Mouse (Mus musculus): ENCODE data around the gene Serinc5. TPM values are rescaled to one million over a fixed set of nuclear protein-coding genes. Genes with fewer than 3 reads are reported as not detected.

Gene Serinc5
- polyA plus RNA-seq, 1 experiment from 2014 or later, result 17.3 TPM

DNA sequence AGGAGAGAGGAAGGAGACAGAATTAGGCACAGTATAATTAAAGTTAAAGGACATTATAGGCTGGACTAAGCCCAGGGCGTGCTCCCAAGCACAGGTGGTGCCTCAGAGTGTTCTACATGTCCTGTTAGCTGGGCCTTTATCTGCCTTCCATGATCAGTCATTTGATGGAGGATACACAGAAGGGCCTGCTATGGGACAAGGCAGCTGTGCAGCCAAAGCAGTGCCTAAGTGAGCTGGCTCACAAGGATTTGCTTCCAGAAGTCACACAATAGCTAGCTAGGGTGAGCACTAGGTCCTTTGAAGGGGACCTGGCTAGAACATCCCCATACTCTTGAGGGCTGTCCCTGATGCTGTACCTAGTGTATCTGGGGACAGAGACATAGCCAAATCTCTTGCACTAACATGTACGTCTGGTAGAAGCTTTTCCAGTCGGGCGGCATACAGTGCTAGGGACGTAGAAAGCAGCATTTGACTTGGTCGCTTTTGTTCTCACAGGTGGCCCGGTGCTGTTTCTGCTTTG is 94.2 kb downstream of the Serinc5 start:
- Histone ChIP-seq H3K36me3 (replicated peaks) (peaks cover 87% of the 10 kb centered on the region), H3K9ac (no peak overlapping the region)

DNA sequence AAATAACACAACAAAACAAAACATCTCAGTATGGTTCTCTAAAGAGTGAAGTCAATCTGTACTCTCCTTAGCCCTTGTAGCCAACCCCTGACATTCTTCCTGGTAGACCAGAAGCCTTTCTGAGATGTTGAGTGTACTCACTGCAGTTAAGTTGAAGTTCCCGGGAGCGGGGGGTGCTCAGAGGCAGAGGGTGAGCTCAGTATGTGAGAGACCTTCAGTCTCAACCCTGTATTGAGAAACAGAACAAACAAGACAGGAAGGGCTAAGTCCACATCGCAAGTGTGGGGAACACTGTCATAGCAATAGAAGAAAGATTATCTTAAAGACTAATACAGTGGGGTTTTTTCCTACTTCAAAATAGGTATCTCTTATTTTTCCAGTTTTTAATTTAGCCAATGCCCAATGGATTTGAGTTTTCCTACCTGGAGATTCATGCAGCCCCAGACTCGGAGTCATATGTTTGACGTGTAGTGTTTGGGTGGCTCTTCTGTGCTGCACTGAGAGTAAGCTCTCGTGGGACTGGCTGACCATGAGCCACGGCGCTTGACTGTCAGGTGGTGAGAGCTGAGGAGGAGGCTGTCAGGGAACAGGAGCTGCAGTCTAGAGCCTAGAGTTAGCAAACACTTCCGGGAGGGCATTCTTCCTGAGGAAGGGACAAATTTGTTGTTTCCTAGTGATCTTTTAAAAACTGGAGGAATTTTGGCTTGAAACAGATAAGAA is 95.6 kb downstream of the Serinc5 start:
- no peak overlapping the region for H3K9ac ChIP-seq
- peaks cover 19% of the 10 kb centered on the region; the same call in 1 of the 2 replicates for H3K4me1 ChIP-seq (replicated peaks)
- ATAC-seq (ENCODE audit: insufficient read depth), result peak; percentile 70
- peak overlapping the region; percentile 8; the same call in 1 of the 2 replicates for H3K4me2 ChIP-seq
- H3K9me3 ChIP-seq (replicated peaks), result no peaks in the 10 kb centered on the region
- no peaks in the 10 kb centered on the region for H3K27me3 ChIP-seq
- H3K27ac ChIP-seq (replicated peaks), result peak overlapping the region; percentile 63
- H3K36me3 ChIP-seq (replicated peaks), result peaks cover 84% of the 10 kb centered on the region
- H3K4me3 ChIP-seq (replicated peaks), result no peak overlapping the region
- WGBS (ENCODE audit: insufficient replicate concordance), result 80% methylated on average over 9 of the region's 9 CpGs

More for the DNA sequence above, 94.2 kb downstream of the Serinc5 start:
- no peak overlapping the region for H3K4me3 ChIP-seq (replicated peaks)
- no peaks in the 10 kb centered on the region for H3K27me3 ChIP-seq
- no peaks in the 10 kb centered on the region for H3K9me3 ChIP-seq (replicated peaks)
- ATAC-seq (ENCODE audit: insufficient read depth), result no peak
- peaks cover 19% of the 10 kb centered on the region; the same call in 1 of the 2 replicates for H3K4me1 ChIP-seq (replicated peaks)
- WGBS (ENCODE audit: insufficient replicate concordance), result 90% methylated on average over 7 of the region's 7 CpGs
- no peak overlapping the region for H3K27ac ChIP-seq (replicated peaks)
- no peak overlapping the region for H3K4me2 ChIP-seq

DNA sequence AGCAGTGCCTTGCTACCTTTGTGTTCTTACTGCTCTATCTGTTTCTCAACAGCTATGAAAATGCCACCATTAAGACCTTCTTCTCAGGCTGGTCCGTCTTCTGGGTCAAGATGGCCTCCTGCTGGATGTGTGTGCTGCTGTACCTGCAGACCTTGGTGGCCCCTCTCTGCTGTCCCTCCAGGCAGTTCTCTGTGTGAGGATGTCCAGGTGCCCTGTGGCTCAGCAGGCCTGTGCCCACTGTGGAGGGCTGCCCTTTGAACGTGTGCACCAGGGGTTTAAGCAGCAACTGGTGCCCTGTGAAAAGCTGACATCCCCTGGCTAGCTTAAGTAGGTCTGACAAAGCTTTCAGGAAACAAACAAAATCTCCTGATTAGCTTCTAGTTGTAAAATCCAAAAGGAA is 97.0 kb downstream of the Serinc5 start:
- H3K27ac ChIP-seq (replicated peaks), result no peak overlapping the region
- H3K4me2 ChIP-seq, result no peak overlapping the region
- ATAC-seq (ENCODE audit: insufficient read depth), result no peak
- 64% methylated on average over 2 of the region's 2 CpGs for WGBS (ENCODE audit: insufficient replicate concordance)
- H3K9ac ChIP-seq, result no peak overlapping the region
- H3K27me3 ChIP-seq, result no peaks in the 10 kb centered on the region
- H3K4me3 ChIP-seq (replicated peaks), result no peak overlapping the region
- H3K9me3 ChIP-seq (replicated peaks), result no peaks in the 10 kb centered on the region
- peaks cover 23% of the 10 kb centered on the region; the same call in 1 of the 2 replicates for H3K4me1 ChIP-seq (replicated peaks)
- peaks cover 76% of the 10 kb centered on the region for H3K36me3 ChIP-seq (replicated peaks)

DNA sequence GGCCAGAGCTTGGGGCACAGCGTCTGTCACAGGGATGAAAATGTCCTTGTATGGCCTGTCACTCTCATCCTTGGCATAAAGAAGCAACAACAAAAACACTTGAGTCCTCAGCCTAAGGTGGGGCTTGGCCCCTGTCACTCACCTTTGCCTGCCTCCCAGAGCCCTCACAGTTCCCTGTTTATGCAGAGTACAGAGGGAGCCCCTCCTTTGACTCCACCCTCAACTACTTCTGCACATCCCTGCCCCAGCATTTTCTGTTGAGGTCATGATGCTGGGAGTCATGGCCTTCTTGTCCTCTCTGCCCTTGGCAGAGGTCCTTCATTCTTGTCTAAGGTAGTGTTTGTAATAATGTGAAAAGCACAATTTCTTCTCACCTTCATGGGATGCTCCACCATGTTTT is 97.6 kb downstream of the Serinc5 start:
- H3K4me1 ChIP-seq (replicated peaks), result peaks cover 21% of the 10 kb centered on the region; the same call in 1 of the 2 replicates
- H3K27ac ChIP-seq (replicated peaks), result no peak overlapping the region
- no peak overlapping the region for H3K9ac ChIP-seq
- H3K4me2 ChIP-seq, result no peak overlapping the region
- ATAC-seq (ENCODE audit: insufficient read depth), result no peak
- H3K27me3 ChIP-seq, result no peaks in the 10 kb centered on the region
- no peaks in the 10 kb centered on the region for H3K9me3 ChIP-seq (replicated peaks)
- H3K36me3 ChIP-seq (replicated peaks), result peaks cover 72% of the 10 kb centered on the region
- WGBS (ENCODE audit: insufficient replicate concordance), result 86% methylated on average over 1 of the region's 1 CpGs
- H3K4me3 ChIP-seq (replicated peaks), result no peak overlapping the region

DNA sequence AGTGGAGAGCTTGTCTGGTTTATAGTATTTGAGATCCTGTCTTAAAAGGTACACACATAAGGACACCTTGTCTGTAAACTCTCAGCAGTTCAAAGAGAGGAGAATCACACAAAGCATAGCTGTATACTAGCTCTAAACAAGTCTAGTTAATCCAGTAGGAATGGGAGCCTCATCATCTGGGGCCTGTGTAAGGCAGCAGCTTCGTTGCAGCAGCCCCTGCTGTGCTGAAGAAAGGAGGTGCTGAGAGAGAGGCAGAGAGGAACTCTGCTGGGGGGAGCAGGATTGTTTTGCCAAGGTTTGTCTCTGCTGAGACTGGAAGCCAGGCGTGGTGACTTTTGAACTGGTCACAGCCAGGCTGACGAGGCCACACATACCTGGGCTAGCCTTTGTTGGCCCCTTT is 98.6 kb downstream of the Serinc5 start:
- no peak overlapping the region for H3K27ac ChIP-seq (replicated peaks)
- H3K27me3 ChIP-seq, result no peaks in the 10 kb centered on the region
- 73% methylated on average over 3 of the region's 3 CpGs for WGBS (ENCODE audit: insufficient replicate concordance)
- H3K9me3 ChIP-seq (replicated peaks), result no peaks in the 10 kb centered on the region
- no peak overlapping the region for H3K4me2 ChIP-seq
- peaks cover 21% of the 10 kb centered on the region; the same call in 1 of the 2 replicates for H3K4me1 ChIP-seq (replicated peaks)
- no peak for ATAC-seq (ENCODE audit: insufficient read depth)
- peaks cover 76% of the 10 kb centered on the region for H3K36me3 ChIP-seq (replicated peaks)
- H3K4me3 ChIP-seq (replicated peaks), result no peak overlapping the region
- no peak overlapping the region for H3K9ac ChIP-seq

DNA sequence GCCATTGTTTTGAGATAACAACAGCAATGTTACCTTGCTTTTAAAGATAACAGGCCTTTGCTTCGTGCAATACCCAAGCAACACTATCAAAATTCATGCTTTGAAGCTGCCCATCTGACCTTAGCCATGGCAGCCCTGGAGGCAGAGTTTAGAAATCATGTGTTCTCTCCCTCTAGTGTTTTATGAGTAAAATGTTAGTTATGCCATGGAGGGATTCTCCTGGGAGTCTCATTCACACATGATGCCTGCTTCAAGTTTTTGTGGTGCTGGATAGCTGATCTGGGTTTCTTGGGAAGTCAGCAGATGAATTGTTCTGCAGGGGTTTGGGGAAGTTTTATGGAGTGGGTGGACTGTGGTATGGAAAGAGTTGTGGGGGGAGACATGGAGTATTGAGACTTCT is 99.5 kb downstream of the Serinc5 start:
- 19% methylated on average over 1 of the region's 1 CpGs for WGBS (ENCODE audit: insufficient replicate concordance)
- Histone ChIP-seq H3K9me3 (replicated peaks) (no peaks in the 10 kb centered on the region), H3K27ac (replicated peaks) (no peak overlapping the region), H3K36me3 (replicated peaks) (peaks cover 68% of the 10 kb centered on the region), H3K4me1 (replicated peaks) (peaks cover 15% of the 10 kb centered on the region; the same call in 1 of the 2 replicates), H3K4me3 (replicated peaks) (no peak overlapping the region), H3K4me2 (no peak overlapping the region), H3K9ac (no peak overlapping the region), H3K27me3 (no peaks in the 10 kb centered on the region)
- no peak for ATAC-seq (ENCODE audit: insufficient read depth)

DNA sequence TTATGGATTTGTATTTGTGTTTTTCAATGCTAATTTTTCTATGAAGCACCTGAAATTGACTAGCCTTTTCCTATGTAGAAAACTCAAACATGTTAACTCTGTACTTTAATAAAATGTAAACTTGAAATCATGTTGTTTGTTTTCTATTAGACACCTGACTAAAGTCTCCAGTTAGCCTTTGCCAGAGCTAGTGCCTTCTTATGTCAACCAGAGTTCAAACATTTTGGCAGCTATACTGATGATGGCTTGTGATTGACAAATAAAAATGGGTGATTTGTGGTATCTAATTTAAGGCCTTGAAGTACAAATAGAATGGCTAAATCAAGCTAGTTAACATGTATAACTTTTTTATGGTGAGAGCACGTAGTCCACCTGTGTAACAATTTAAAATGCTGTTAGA is 100.9 kb downstream of the Serinc5 start:
- peaks cover 54% of the 10 kb centered on the region for H3K36me3 ChIP-seq (replicated peaks)
- H3K9me3 ChIP-seq (replicated peaks), result no peaks in the 10 kb centered on the region
- H3K4me3 ChIP-seq (replicated peaks), result no peak overlapping the region
- no peak overlapping the region for H3K27ac ChIP-seq (replicated peaks)
- H3K4me2 ChIP-seq, result no peak overlapping the region
- peaks cover 12% of the 10 kb centered on the region; the same call in 1 of the 2 replicates for H3K4me1 ChIP-seq (replicated peaks)
- 86% methylated on average over 1 of the region's 1 CpGs for WGBS (ENCODE audit: insufficient replicate concordance)
- H3K9ac ChIP-seq, result no peak overlapping the region
- ATAC-seq (ENCODE audit: insufficient read depth), result no peak
- H3K27me3 ChIP-seq, result no peaks in the 10 kb centered on the region

DNA sequence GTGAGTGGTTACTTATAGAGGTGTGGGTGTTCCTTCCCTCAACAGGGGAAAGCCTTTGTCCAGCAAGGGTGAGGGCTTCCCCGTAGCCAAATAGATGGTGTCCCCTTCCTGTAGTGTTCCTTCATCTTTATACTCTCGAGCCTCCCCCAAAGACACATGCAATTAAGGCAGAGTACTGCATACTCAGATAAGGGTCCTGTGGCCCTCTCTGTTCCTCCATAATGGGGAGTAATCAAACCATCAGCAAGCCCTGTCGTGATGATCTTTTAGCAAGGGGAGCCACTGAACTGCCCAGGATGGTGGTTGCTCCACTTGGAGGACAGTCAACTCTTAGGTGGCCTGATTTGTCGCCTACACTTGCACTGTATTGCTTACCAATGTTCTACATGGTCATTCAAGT is 101.7 kb downstream of the Serinc5 start:
- peaks cover 12% of the 10 kb centered on the region; the same call in 1 of the 2 replicates for H3K4me1 ChIP-seq (replicated peaks)
- H3K9me3 ChIP-seq (replicated peaks), result no peaks in the 10 kb centered on the region
- H3K27ac ChIP-seq (replicated peaks), result no peak overlapping the region
- no peaks in the 10 kb centered on the region for H3K27me3 ChIP-seq
- H3K9ac ChIP-seq, result no peak overlapping the region
- ATAC-seq (ENCODE audit: insufficient read depth), result peak; percentile 49; the same call in 1 of the 2 replicates
- peaks cover 46% of the 10 kb centered on the region for H3K36me3 ChIP-seq (replicated peaks)
- no peak overlapping the region for H3K4me2 ChIP-seq
- WGBS (ENCODE audit: insufficient replicate concordance), result 49% methylated on average over 4 of the region's 4 CpGs
- H3K4me3 ChIP-seq (replicated peaks), result no peak overlapping the region

DNA sequence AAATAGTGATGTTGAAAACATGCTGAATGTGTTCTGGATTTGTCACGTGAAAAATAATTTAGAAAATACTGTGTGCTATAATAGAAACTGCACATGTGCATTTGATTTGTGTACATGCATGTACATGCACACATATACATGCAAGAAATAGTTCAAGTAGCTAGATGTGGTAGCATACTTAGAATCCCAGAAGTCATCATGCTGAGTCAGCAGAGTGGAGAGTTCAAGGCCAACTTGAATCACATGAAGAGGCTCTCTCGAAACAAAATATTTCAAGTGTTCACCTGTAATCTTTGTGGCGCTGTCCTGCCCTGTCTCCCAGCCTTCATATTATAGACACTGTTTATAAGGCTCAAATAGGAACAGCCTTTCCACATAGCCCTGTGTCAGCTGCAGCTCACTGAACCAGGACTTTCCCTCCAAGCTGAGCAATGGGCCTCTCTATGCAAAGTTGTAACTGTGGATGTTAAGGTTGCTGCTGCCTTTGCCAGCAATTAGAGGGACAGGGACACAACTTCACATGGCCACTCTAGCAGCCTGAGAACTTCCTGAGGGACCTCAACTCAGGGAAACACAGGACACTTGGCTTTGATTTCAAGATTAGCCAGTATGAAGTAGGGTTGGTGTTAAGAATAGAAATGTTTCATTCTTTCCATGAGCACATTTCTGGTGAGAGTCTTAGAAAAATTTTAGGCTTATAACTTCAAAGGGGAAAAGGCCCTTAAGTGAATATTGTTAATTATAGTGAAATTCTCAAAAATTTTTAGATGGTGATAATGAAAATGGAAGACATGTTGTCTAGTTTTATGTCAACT is 107.2 kb downstream of the Serinc5 start:
- Histone ChIP-seq H3K4me3 (replicated peaks) (no peak overlapping the region), H3K36me3 (replicated peaks) (0 out of 2 replicates have a peak, but pooled peaks cover 4% of the 10 kb centered on the region), H3K9ac (no peak overlapping the region), H3K4me1 (replicated peaks) (no peaks in the 10 kb centered on the region; the same call in 1 of the 2 replicates), H3K4me2 (no peak overlapping the region), H3K9me3 (replicated peaks) (no peaks in the 10 kb centered on the region), H3K27me3 (no peaks in the 10 kb centered on the region), H3K27ac (replicated peaks) (no peak overlapping the region)
- 72% methylated on average over 3 of the region's 3 CpGs for WGBS (ENCODE audit: insufficient replicate concordance)
- ATAC-seq (ENCODE audit: insufficient read depth), result no peak

DNA sequence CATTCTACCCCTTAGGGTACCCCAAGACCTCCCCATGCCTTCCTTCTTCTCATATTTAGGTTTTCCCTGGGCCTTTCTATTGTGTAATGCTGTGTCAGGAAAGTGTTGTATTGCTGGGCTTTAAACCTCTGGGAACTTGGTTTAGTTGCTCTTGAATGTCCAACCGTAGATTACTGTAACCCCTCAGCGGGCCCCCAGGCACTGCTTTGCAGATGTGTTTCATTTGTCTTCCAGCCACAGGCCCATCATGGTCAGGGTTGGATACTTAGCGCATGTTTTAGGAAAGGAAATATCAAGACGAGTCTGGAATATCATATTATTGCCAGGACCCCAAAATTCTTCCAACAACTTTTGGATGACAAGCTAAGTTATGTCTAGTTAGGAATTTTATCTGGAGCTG is 110.1 kb downstream of the Serinc5 start:
- no peaks in the 10 kb centered on the region for H3K27me3 ChIP-seq
- 56% methylated on average over 4 of the region's 4 CpGs for whole genome bisulfite sequencing (ENCODE audit: insufficient replicate concordance)
- ATAC-seq (ENCODE audit: insufficient read depth), result no peak

DNA sequence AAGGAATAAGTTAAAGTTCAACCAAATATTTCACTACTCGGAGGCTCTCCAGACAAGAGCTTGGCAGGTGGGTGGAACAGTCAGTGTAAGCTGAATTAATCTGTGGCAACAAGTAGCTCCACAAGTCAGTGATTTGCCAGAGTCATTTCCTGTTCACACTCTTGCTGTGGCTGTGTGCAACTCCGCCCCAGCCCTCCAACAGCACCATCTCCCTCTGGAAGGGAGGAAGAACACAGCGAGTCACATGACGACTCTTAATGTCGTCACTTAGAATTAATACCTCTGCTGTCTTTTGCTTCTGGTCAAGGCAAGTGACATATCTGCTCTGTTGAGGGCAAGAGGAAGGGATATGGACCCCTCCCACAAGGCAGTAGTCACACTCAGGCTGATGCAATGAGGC is 111.5 kb downstream of the Serinc5 start:
- 16% methylated on average over 5 of the region's 5 CpGs for WGBS (ENCODE audit: insufficient replicate concordance)
- Histone ChIP-seq H3K9me3 (replicated peaks) (no peaks in the 10 kb centered on the region), H3K4me2 (no peak overlapping the region), H3K27ac (replicated peaks) (no peak overlapping the region), H3K36me3 (replicated peaks) (no peaks in the 10 kb centered on the region), H3K4me1 (replicated peaks) (no peaks in the 10 kb centered on the region), H3K9ac (no peak overlapping the region), H3K4me3 (replicated peaks) (no peak overlapping the region), H3K27me3 (no peaks in the 10 kb centered on the region)
- ATAC-seq (ENCODE audit: insufficient read depth), result no peak

More for the DNA sequence above, 110.1 kb downstream of the Serinc5 start:
- Histone ChIP-seq H3K9ac (no peak overlapping the region), H3K9me3 (replicated peaks) (no peaks in the 10 kb centered on the region), H3K4me2 (no peak overlapping the region), H3K4me1 (replicated peaks) (no peaks in the 10 kb centered on the region), H3K4me3 (replicated peaks) (no peak overlapping the region), H3K27ac (replicated peaks) (no peak overlapping the region), H3K36me3 (replicated peaks) (no peaks in the 10 kb centered on the region)

Measured in liver, embryonic 15.5 days (tissue).